In genomic region chr12:86994166-86994565, GRCm38 (mm10) we compare ENCODE assay signal across 19 mouse cellular contexts. TPM values are rescaled to one million over a fixed set of nuclear protein-coding genes. Genes with fewer than 3 reads are reported as not detected.
DNase-seq lines count a peak whose midpoint lies in the region; ATAC-seq and TF ChIP-seq lines count a peak whose summit lies in the region.
"Had no signal": no experiment of that assay in that cellular context is flagged by ENCODE, and none has a peak within 500 bp of the region (broad histone marks: within the 10 kb centered on the region; RNA-seq: fewer than 3 reads in every experiment).

No protein-coding gene starts in this region.

- ATAC-seq in kidney, embryonic 16.5 days (ENCODE audit: low FRiP score, low TSS enrichment) = no peak
- ATAC-seq in embryonic facial prominence, embryonic 11.5 days (replicated peaks; ENCODE audit: insufficient number of reproducible peaks, low FRiP score, low TSS enrichment, low read depth) = no peak
- ATAC-seq: forebrain, embryonic 16.5 days had no signal

- peaks cover 31% of the 10 kb centered on the region for H3K27me3 ChIP-seq in kidney, embryonic 16.5 days (ENCODE audit: insufficient read depth, low read length)
- no peaks in the 10 kb centered on the region for H3K27me3 ChIP-seq in MEL (ENCODE audit: control insufficient read depth in 1 of 2, insufficient read depth in 2 of 2, low read length in 2 of 2)
- H3K27me3 ChIP-seq in embryonic facial prominence, embryonic 11.5 days (ENCODE audit: control insufficient read depth, insufficient read depth, low read length) = peaks cover 19% of the 10 kb centered on the region

- no peak for TF ChIP-seq RAD21 in MEL (IDR thresholded peaks at IDR 0.05; ENCODE audit: low read depth, low read length)

- intact Hi-C loops in left cerebral cortex, postnatal 14 days (cut with DNase I) = no loop called here

- H3K79me2 ChIP-seq in MEL (ENCODE audit: control insufficient read depth, insufficient read depth, low read length, poor library complexity) = no peaks in the 10 kb centered on the region

- no peak overlapping the region for H3K4me3 ChIP-seq in kidney, embryonic 16.5 days (ENCODE audit: low read length)
- H3K4me3 ChIP-seq in MEL (ENCODE audit: control insufficient read depth in 1 of 2, insufficient read depth in 1 of 2, low read depth in 2 of 2, low read length in 2 of 2) = no peak overlapping the region
- H3K4me3 ChIP-seq in embryonic facial prominence, embryonic 11.5 days (ENCODE audit: low read depth, low read length) = no peak overlapping the region
- H3K4me3 ChIP-seq: heart, embryonic 12.5 days; limb, embryonic 13.5 days had no signal

- no peaks in the 10 kb centered on the region for H3K9me3 ChIP-seq in kidney, embryonic 16.5 days (ENCODE audit: low read length)
- no peaks in the 10 kb centered on the region for H3K9me3 ChIP-seq in MEL (replicated peaks; ENCODE audit: insufficient read depth, low read length)
- no peaks in the 10 kb centered on the region for H3K9me3 ChIP-seq in embryonic facial prominence, embryonic 11.5 days (replicated peaks; ENCODE audit: control insufficient read depth, low read length)
- H3K9me3 ChIP-seq: heart, embryonic 12.5 days; limb, embryonic 13.5 days had no signal

- no peak for TF ChIP-seq POLR2A in MEL (IDR thresholded peaks at IDR 0.05; ENCODE audit: control insufficient read depth in 1 of 2, insufficient read depth in 1 of 2, low read depth in 1 of 2, low read length in 2 of 2, poor library complexity in 1 of 2)

- no peak for TF ChIP-seq EP300 in MEL (IDR thresholded peaks at IDR 0.05; ENCODE audit: low read depth in 1 of 2, low read length in 2 of 2)

- WGBS in kidney, embryonic 16.5 days = 33% methylated on average over 4 of the region's 4 CpGs
- WGBS in embryonic facial prominence, embryonic 11.5 days = 35% methylated on average over 4 of the region's 4 CpGs

- no peak for TF ChIP-seq CTCF in MEL (IDR thresholded peaks at IDR 0.05 in 2 of 3, conservative IDR thresholded peaks at IDR 0.05 in 1 of 3; ENCODE audit: control insufficient read depth in 1 of 3, insufficient read depth in 1 of 3, low read depth in 2 of 3, low read length in 3 of 3, poor library complexity in 1 of 3, severe bottlenecking in 1 of 3)

- peak; percentile 47 for DNase-seq in adrenal gland, postnatal 10 days
- no peak for DNase-seq in adrenal gland, postnatal 4 days (ENCODE audit: low spot score in 2 of 2)
- peak; percentile 52 for DNase-seq in kidney, postnatal 10 days
- DNase-seq in MEL (ENCODE audit: low read depth, low spot score) = peak; percentile 30
- DNase-seq in embryonic facial prominence, embryonic 11.5 days (ENCODE audit: low spot score) = peak; percentile 55
- no peak for DNase-seq in left cerebral cortex, postnatal 14 days (ENCODE audit: low spot score in 2 of 2)
- no peak for DNase-seq in natural killer cell, adult 2 months (ENCODE audit: low spot score in 2 of 2)
- DNase-seq: adrenal gland, postnatal 25 days; cerebellum, postnatal 25 days; gastrocnemius, postnatal 14 days; kidney, postnatal 14 days; layer of hippocampus, postnatal 36 days; right cerebral cortex, postnatal 14 days; thymus, postnatal 14 days had no signal

- no peak overlapping the region for H3K9ac ChIP-seq in kidney, embryonic 16.5 days (replicated peaks; ENCODE audit: low read length)
- no peak overlapping the region for H3K9ac ChIP-seq in MEL (ENCODE audit: control insufficient read depth, low read depth, low read length, poor library complexity, severe bottlenecking)
- H3K9ac ChIP-seq in embryonic facial prominence, embryonic 11.5 days (replicated peaks; ENCODE audit: low read length) = no peak overlapping the region
- H3K9ac ChIP-seq: heart, embryonic 12.5 days; limb, embryonic 13.5 days had no signal

- no peak overlapping the region for H3K27ac ChIP-seq in kidney, embryonic 16.5 days (ENCODE audit: low read length)
- H3K27ac ChIP-seq in MEL (ENCODE audit: control insufficient read depth, low read depth, low read length) = no peak overlapping the region
- no peak overlapping the region for H3K27ac ChIP-seq in embryonic facial prominence, embryonic 11.5 days (replicated peaks; ENCODE audit: low read depth, low read length)
- H3K27ac ChIP-seq: limb, embryonic 13.5 days had no signal

- no peak overlapping the region for H3K4me2 ChIP-seq in kidney, embryonic 16.5 days (replicated peaks; ENCODE audit: low read depth, low read length)
- H3K4me2 ChIP-seq in embryonic facial prominence, embryonic 11.5 days (ENCODE audit: low read depth, low read length) = no peak overlapping the region
- H3K4me2 ChIP-seq: heart, embryonic 12.5 days; limb, embryonic 13.5 days had no signal

- H3K4me1 ChIP-seq in kidney, embryonic 16.5 days (ENCODE audit: insufficient read depth, low read length) = peaks cover 12% of the 10 kb centered on the region
- H3K4me1 ChIP-seq in MEL (ENCODE audit: control insufficient read depth in 1 of 2, insufficient read depth in 2 of 2, low read length in 2 of 2) = no peaks in the 10 kb centered on the region
- H3K4me1 ChIP-seq in embryonic facial prominence, embryonic 11.5 days (ENCODE audit: control insufficient read depth, insufficient read depth, low read length) = peaks cover 6% of the 10 kb centered on the region

- H3K36me3 ChIP-seq in kidney, embryonic 16.5 days (ENCODE audit: insufficient read depth, low read length) = no peaks in the 10 kb centered on the region
- H3K36me3 ChIP-seq in MEL (ENCODE audit: control insufficient read depth in 1 of 2, insufficient read depth in 2 of 2, low read length in 2 of 2) = no peaks in the 10 kb centered on the region
- H3K36me3 ChIP-seq in embryonic facial prominence, embryonic 11.5 days (replicated peaks; ENCODE audit: control insufficient read depth, insufficient read depth, low read depth, low read length) = no peaks in the 10 kb centered on the region
- H3K36me3 ChIP-seq: heart, embryonic 12.5 days; limb, embryonic 13.5 days had no signal

TF ChIP-seq in MEL, 35 proteins besides CTCF, POLR2A, EP300 and RAD21:
- TF ChIP-seq E2F4 (IDR thresholded peaks at IDR 0.05; ENCODE audit: borderline replicate concordance, low read depth, low read length) = no peak
- TF ChIP-seq TBP (IDR thresholded peaks at IDR 0.05; ENCODE audit: low read depth, low read length) = no peak
- no peak for TF ChIP-seq MYC (IDR thresholded peaks at IDR 0.05; ENCODE audit: low read depth, low read length)
- TF ChIP-seq NELFE (IDR thresholded peaks at IDR 0.05; ENCODE audit: low read depth, low read length) = no peak
- no peak for TF ChIP-seq TCF12 (IDR thresholded peaks at IDR 0.05; ENCODE audit: low read depth, low read length)
- no peak for TF ChIP-seq ZNF384 (IDR thresholded peaks at IDR 0.05; ENCODE audit: low read depth, low read length)
- no peak for TF ChIP-seq MAX (IDR thresholded peaks at IDR 0.05; ENCODE audit: low read length)
- no peak for TF ChIP-seq RCOR1 (IDR thresholded peaks at IDR 0.05; ENCODE audit: low read depth, low read length)
- TF ChIP-seq NRF1 (IDR thresholded peaks at IDR 0.05; ENCODE audit: insufficient read depth, low read depth, low read length, poor library complexity, severe bottlenecking) = no peak
- TF ChIP-seq ELF1 (IDR thresholded peaks at IDR 0.05; ENCODE audit: low read depth, low read length) = no peak
- no peak for TF ChIP-seq ETS1 (IDR thresholded peaks at IDR 0.05; ENCODE audit: low read depth, low read length)
- no peak for TF ChIP-seq SMC3 (IDR thresholded peaks at IDR 0.05; ENCODE audit: low read depth, low read length)
- TF ChIP-seq SIN3A (IDR thresholded peaks at IDR 0.05; ENCODE audit: low read length) = no peak
- TF ChIP-seq MAZ (IDR thresholded peaks at IDR 0.05; ENCODE audit: low read depth, low read length) = no peak
- no peak for TF ChIP-seq ZMIZ1 (IDR thresholded peaks at IDR 0.05; ENCODE audit: low read depth, low read length)
- no peak for TF ChIP-seq MEF2A (IDR thresholded peaks at IDR 0.05; ENCODE audit: extremely low read depth, insufficient replicate concordance, low read depth, low read length, poor library complexity, severe bottlenecking)
- TF ChIP-seq JUND (IDR thresholded peaks at IDR 0.05; ENCODE audit: low read depth, low read length) = no peak
- TF ChIP-seq TAL1 (IDR thresholded peaks at IDR 0.05; ENCODE audit: low read length) = no peak
- no peak for TF ChIP-seq MYB (IDR thresholded peaks at IDR 0.05; ENCODE audit: low read depth, low read length)
- TF ChIP-seq GATA1 (IDR thresholded peaks at IDR 0.05; ENCODE audit: low read depth, low read length) = no peak

RNA-seq across cellular contexts. Expression of gene Zdhhc22, which starts 3.9 kb away (rescaled TPM):
- total RNA-seq in adrenal gland, postnatal 10 days (2021) = under 1 TPM; 0.54 to 0.85 TPM
- total RNA-seq in adrenal gland, postnatal 4 days (2021) = 1 to 10 TPM; 1.1 to 1.7 TPM
- polyA plus RNA-seq in kidney, embryonic 16.5 days (2015; fragmentation: Nextera tagmentation; extraction: Ambion mirVana) = 0.14 TPM in 1 of 2 replicates, not detected in the other
- not detected in 2 replicates for total RNA-seq in MEL (2012; rRNA removed)
- polyA plus RNA-seq in MEL (2012; ENCODE audit: insufficient read depth in 1 of 2, insufficient read length in 2 of 2, low read depth in 1 of 2, low replicate concordance in 2 of 2, missing spikeins in 1 of 2) = under 1 TPM in 1 of 2 experiments, not detected in 1; 0.10 TPM
- polyA plus RNA-seq in embryonic facial prominence, embryonic 11.5 days (2014; fragmentation: Nextera tagmentation; extraction: Ambion mirVana) = 0.57 and 0.72 TPM in 2 replicates
- 10 to 100 TPM; 46.0 to 56.9 TPM for total RNA-seq in left cerebral cortex, postnatal 14 days (2021)
- total RNA-seq: gastrocnemius, postnatal 14 days had no signal
- polyA plus RNA-seq: heart, embryonic 12.5 days; limb, embryonic 13.5 days; liver, embryonic 16.5 days had no signal

RNA-seq across cellular contexts. Expression of gene Tmem63c, which starts 27.0 kb away (rescaled TPM):
- 1 to 10 TPM in 1 of 2 experiments, under 1 TPM in 1; 0.93 to 1.2 TPM for total RNA-seq in adrenal gland, postnatal 10 days (2021)
- total RNA-seq in adrenal gland, postnatal 4 days (2021) = 1 to 10 TPM; 2.5 TPM
- 0.04 and 0.30 TPM in 2 replicates for polyA plus RNA-seq in kidney, embryonic 16.5 days (2015; fragmentation: Nextera tagmentation; extraction: Ambion mirVana)
- 0.04 TPM in 1 of 2 replicates, not detected in the other for total RNA-seq in MEL (2012; rRNA removed)
- not detected for polyA plus RNA-seq in MEL (2012; ENCODE audit: insufficient read depth in 1 of 2, insufficient read length in 2 of 2, low read depth in 1 of 2, low replicate concordance in 2 of 2, missing spikeins in 1 of 2)
- 0.14 and 0.18 TPM in 2 replicates for polyA plus RNA-seq in embryonic facial prominence, embryonic 11.5 days (2014; fragmentation: Nextera tagmentation; extraction: Ambion mirVana)
- total RNA-seq in left cerebral cortex, postnatal 14 days (2021) = 10 to 100 TPM; 41.2 to 43.1 TPM
- polyA plus RNA-seq: heart, embryonic 12.5 days; liver, embryonic 16.5 days had no signal

RNA-seq across cellular contexts. Expression of gene Cipc, which starts 47.3 kb away (rescaled TPM):
- 10 to 100 TPM; 21.0 to 23.7 TPM for total RNA-seq in adrenal gland, postnatal 10 days (2021)
- 10 to 100 TPM; 21.7 to 23.5 TPM for total RNA-seq in adrenal gland, postnatal 4 days (2021)
- polyA plus RNA-seq in kidney, embryonic 16.5 days (2015; fragmentation: Nextera tagmentation; extraction: Ambion mirVana) = 24.0 and 24.9 TPM in 2 replicates
- 22.5 and 24.8 TPM in 2 replicates for total RNA-seq in MEL (2012; rRNA removed)
- 10 to 100 TPM; 27.5 to 98.1 TPM for polyA plus RNA-seq in MEL (2012; ENCODE audit: insufficient read depth in 1 of 2, insufficient read length in 2 of 2, low read depth in 1 of 2, low replicate concordance in 2 of 2, missing spikeins in 1 of 2)
- 30.8 and 33.5 TPM in 2 replicates for polyA plus RNA-seq in embryonic facial prominence, embryonic 11.5 days (2014; fragmentation: Nextera tagmentation; extraction: Ambion mirVana)
- total RNA-seq in left cerebral cortex, postnatal 14 days (2021) = 10 to 100 TPM; 71.2 to 72.2 TPM

Comparison
In these comparisons a context has a peak if more than half of its experiments do, and no peak if none do; other contexts are left out.
1. DNase-seq: peak in adrenal gland, postnatal 10 days (single experiment), kidney, postnatal 10 days (single experiment), MEL (single experiment) and embryonic facial prominence, embryonic 11.5 days (single experiment); none in adrenal gland, postnatal 4 days (0 of 2), left cerebral cortex, postnatal 14 days (0 of 2) and natural killer cell, adult 2 months (0 of 2).
2. RNA of gene Zdhhc22, which starts 3.9 kb away (total RNA-seq): 46.0 to 56.9 TPM in left cerebral cortex, postnatal 14 days; 1.1 to 1.7 TPM in adrenal gland, postnatal 4 days, 0.54 to 0.85 TPM in adrenal gland, postnatal 10 days and not detected in MEL; every median in the first group is over 10 times any median in the second.
3. RNA of gene Tmem63c, which starts 27.0 kb away (total RNA-seq): 41.2 to 43.1 TPM in left cerebral cortex, postnatal 14 days; 2.5 TPM in adrenal gland, postnatal 4 days, 0.93 to 1.2 TPM in adrenal gland, postnatal 10 days and 0.04 TPM in MEL; every median in the first group is over 10 times any median in the second.